Mouse (Mus musculus) MEL (cell line): ENCODE measurements at regions not wholly inside any gene's neighbourhood (a gene's known extent, or its start where the extent isn't known, plus 50 kb on each side); places are given as distances from the start of the nearest gene placed in this dataset.

ENCODE experiments used
- DNase-seq: peaks from one replicate; pipeline ENCODE4 v3.0.0; 2011; ENCODE audit warnings: low read depth, low spot score
- H3K27ac ChIP-seq: 2 replicates; pipeline ENCODE4 v1.5.1; 2012; ENCODE audit warnings: low read depth, mild to moderate bottlenecking, control low read depth, low read length, moderate library complexity; ENCODE audit not compliant: control insufficient read depth
- H3K27me3 ChIP-seq, 2 experiments: fragments of 150-350 bp in 1 of 2; sonication (generic) in 1 of 2; 2 replicates each; pipeline ENCODE4 v1.6.1; 2012; ENCODE audit warnings: low read length in 2 of 2, mild to moderate bottlenecking in 2 of 2, improper control_type of control experiment in 1 of 2, moderate library complexity in 1 of 2; ENCODE audit not compliant: insufficient read depth in 2 of 2, control insufficient read depth in 1 of 2
- H3K36me3 ChIP-seq, 2 experiments: 2 replicates each; pipeline ENCODE4 v1.6.1; 2012 to 2014; ENCODE audit warnings: low read length in 2 of 2, improper control_type of control experiment in 1 of 2, inconsistent platforms in 1 of 2, mild to moderate bottlenecking in 1 of 2; ENCODE audit not compliant: insufficient read depth in 2 of 2, control insufficient read depth in 1 of 2
- H3K4me1 ChIP-seq, 2 experiments: fragments of 150-350 bp in 1 of 2; sonication (generic) in 1 of 2; 2 replicates each; pipeline ENCODE4 v1.6.1; 2012; ENCODE audit warnings: low read length in 2 of 2, improper control_type of control experiment in 1 of 2, mild to moderate bottlenecking in 1 of 2; ENCODE audit not compliant: insufficient read depth in 2 of 2, control insufficient read depth in 1 of 2
- H3K4me3 ChIP-seq, 2 experiments: fragments of 150-350 bp in 1 of 2; sonication (generic) in 1 of 2; 2 replicates each; pipeline ENCODE4 v1.5.1; 2012; ENCODE audit warnings: low read depth in 2 of 2, low read length in 2 of 2, mild to moderate bottlenecking in 2 of 2, moderate library complexity in 2 of 2, control low read depth in 1 of 2, improper control_type of control experiment in 1 of 2; ENCODE audit not compliant: control insufficient read depth in 1 of 2, insufficient read depth in 1 of 2
- H3K79me2 ChIP-seq: 2 replicates; pipeline ENCODE4 v1.6.1; 2012; ENCODE audit warnings: mild to moderate bottlenecking, low read length, moderate library complexity; ENCODE audit not compliant: control insufficient read depth, poor library complexity, insufficient read depth
- H3K9ac ChIP-seq: 2 replicates; pipeline ENCODE4 v1.6.1; 2012; ENCODE audit warnings: low read depth, mild to moderate bottlenecking, control low read depth, low read length, moderate library complexity; ENCODE audit not compliant: control insufficient read depth, poor library complexity, severe bottlenecking
- H3K9me3 ChIP-seq: fragments of 150-350 bp; sonication (generic); replicated peaks from 2 replicates; pipeline ENCODE4 v1.6.1; 2012; ENCODE audit warnings: mild to moderate bottlenecking, low read length, improper control_type of control experiment, moderate library complexity; ENCODE audit not compliant: insufficient read depth
- BHLHE40 ChIP-seq: IDR thresholded peaks from 2 replicates; pipeline ENCODE4 v1.6.1; 2012; ENCODE audit warnings: low read depth, mild to moderate bottlenecking, inconsistent platforms, low read length, improper control_type of control experiment, borderline replicate concordance
- CHD1 ChIP-seq: IDR thresholded peaks from 2 replicates; pipeline ENCODE4 v1.6.1; 2012; ENCODE audit warnings: low read depth, mild to moderate bottlenecking, inconsistent platforms, low read length, improper control_type of control experiment
- CTCF ChIP-seq, 3 experiments: IDR thresholded peaks in 2 of 3; conservative IDR thresholded peaks in 1 of 3; 2 replicates each; pipeline ENCODE4 v1.5.1; 2011 to 2012; ENCODE audit warnings: low read length in 3 of 3, low read depth in 2 of 3, mild to moderate bottlenecking in 2 of 3, improper control_type of control experiment in 1 of 3, inconsistent platforms in 1 of 3, mixed read lengths in 1 of 3, moderate library complexity in 1 of 3; ENCODE audit not compliant: control insufficient read depth in 1 of 3, insufficient read depth in 1 of 3, poor library complexity in 1 of 3, severe bottlenecking in 1 of 3
- ELF1 ChIP-seq: IDR thresholded peaks from 2 replicates; pipeline ENCODE4 v1.6.1; 2014; ENCODE audit warnings: low read depth, mild to moderate bottlenecking, inconsistent platforms, low read length, improper control_type of control experiment, moderate library complexity
- EP300 ChIP-seq, 2 experiments: IDR thresholded peaks; 2 replicates each; pipeline ENCODE4 v1.6.1; 2011; ENCODE audit warnings: improper control_type of control experiment in 2 of 2, low read length in 2 of 2, low read depth in 1 of 2, mild to moderate bottlenecking in 1 of 2
- ETS1 ChIP-seq: IDR thresholded peaks from 2 replicates; pipeline ENCODE4 v1.6.1; 2012; ENCODE audit warnings: low read depth, mild to moderate bottlenecking, inconsistent platforms, low read length, improper control_type of control experiment, moderate library complexity
- GABPA ChIP-seq: IDR thresholded peaks from 2 replicates; pipeline ENCODE4 v1.6.1; 2012; ENCODE audit warnings: low read depth, mild to moderate bottlenecking, inconsistent platforms, low read length, improper control_type of control experiment, moderate library complexity
- GATA1 ChIP-seq: IDR thresholded peaks from 2 replicates; pipeline ENCODE4 v1.6.1; 2011; ENCODE audit warnings: low read depth, low read length, improper control_type of control experiment
- HCFC1 ChIP-seq: IDR thresholded peaks from 2 replicates; pipeline ENCODE4 v1.6.1; 2012; ENCODE audit warnings: low read depth, mild to moderate bottlenecking, inconsistent platforms, low read length, improper control_type of control experiment, moderate library complexity
- KAT2A ChIP-seq: conservative IDR thresholded peaks from 2 replicates; pipeline ENCODE4 v1.6.1; 2012; ENCODE audit warnings: low read depth, low read length, improper control_type of control experiment, inconsistent platforms
- MAFK ChIP-seq: IDR thresholded peaks from 2 replicates; pipeline ENCODE4 v1.6.1; 2011; ENCODE audit warnings: low read depth, mild to moderate bottlenecking, low read length, improper control_type of control experiment, borderline replicate concordance
- MAX ChIP-seq: IDR thresholded peaks from 2 replicates; pipeline ENCODE4 v1.6.1; 2011; ENCODE audit warnings: low read length, improper control_type of control experiment
- MAZ ChIP-seq: IDR thresholded peaks from 2 replicates; pipeline ENCODE4 v1.6.1; 2012; ENCODE audit warnings: low read depth, mild to moderate bottlenecking, inconsistent platforms, low read length, improper control_type of control experiment
- MXI1 ChIP-seq: IDR thresholded peaks from 2 replicates; pipeline ENCODE4 v1.6.1; 2011; ENCODE audit warnings: mild to moderate bottlenecking, low read depth, low read length, improper control_type of control experiment
- MYB ChIP-seq: IDR thresholded peaks from 2 replicates; pipeline ENCODE4 v1.6.1; 2011; ENCODE audit warnings: mild to moderate bottlenecking, low read depth, low read length, improper control_type of control experiment
- MYC ChIP-seq: IDR thresholded peaks from 2 replicates; pipeline ENCODE4 v1.6.1; 2011; ENCODE audit warnings: low read depth, mild to moderate bottlenecking, low read length, improper control_type of control experiment, moderate library complexity
- NELFE ChIP-seq: IDR thresholded peaks from 2 replicates; pipeline ENCODE4 v1.6.1; 2011; ENCODE audit warnings: low read depth, low read length, improper control_type of control experiment
- NRF1 ChIP-seq: IDR thresholded peaks from 2 replicates; pipeline ENCODE4 v1.6.1; 2014; ENCODE audit warnings: low read depth, mild to moderate bottlenecking, inconsistent platforms, low read length, improper control_type of control experiment, moderate library complexity; ENCODE audit not compliant: poor library complexity, insufficient read depth, severe bottlenecking
- POLR2A ChIP-seq, 2 experiments: IDR thresholded peaks; 2 replicates each; pipeline ENCODE4 v1.6.1; 2011 to 2012; ENCODE audit warnings: low read length in 2 of 2, mild to moderate bottlenecking in 2 of 2, control low read depth in 1 of 2, improper control_type of control experiment in 1 of 2, low read depth in 1 of 2, moderate library complexity in 1 of 2; ENCODE audit not compliant: control insufficient read depth in 1 of 2, insufficient read depth in 1 of 2, poor library complexity in 1 of 2
- POLR2AphosphoS2 ChIP-seq: IDR thresholded peaks from 2 replicates; pipeline ENCODE4 v1.6.1; 2011; ENCODE audit warnings: low read length, improper control_type of control experiment
- POLR2AphosphoS5 ChIP-seq: IDR thresholded peaks from 2 replicates; pipeline ENCODE4 v1.6.1; 2012; ENCODE audit warnings: low read depth, borderline replicate concordance, mild to moderate bottlenecking, inconsistent platforms, low read length, moderate library complexity, mixed read lengths
- RAD21 ChIP-seq: IDR thresholded peaks from 2 replicates; pipeline ENCODE4 v1.6.1; 2011; ENCODE audit warnings: mild to moderate bottlenecking, low read depth, low read length, improper control_type of control experiment
- SIN3A ChIP-seq: IDR thresholded peaks from 2 replicates; pipeline ENCODE4 v1.6.1; 2012; ENCODE audit warnings: low read length, improper control_type of control experiment, inconsistent platforms
- SMC3 ChIP-seq: IDR thresholded peaks from 2 replicates; pipeline ENCODE4 v1.6.1; 2011; ENCODE audit warnings: low read depth, low read length, improper control_type of control experiment
- TBP ChIP-seq: IDR thresholded peaks from 2 replicates; pipeline ENCODE4 v1.8.0; 2011; ENCODE audit warnings: low read depth, low read length, improper control_type of control experiment
- UBTF ChIP-seq: IDR thresholded peaks from 2 replicates; pipeline ENCODE4 v1.6.1; 2012; ENCODE audit warnings: low read depth, mild to moderate bottlenecking, inconsistent platforms, low read length, improper control_type of control experiment, moderate library complexity, borderline replicate concordance; ENCODE audit not compliant: insufficient read depth
- USF1 ChIP-seq: IDR thresholded peaks from 2 replicates; pipeline ENCODE4 v1.6.1; 2014; ENCODE audit warnings: low read depth, mild to moderate bottlenecking, inconsistent platforms, low read length, improper control_type of control experiment, moderate library complexity
- USF2 ChIP-seq, 2 experiments: IDR thresholded peaks; 2 replicates each; pipeline ENCODE4 v1.6.1; 2011 to 2012; ENCODE audit warnings: improper control_type of control experiment in 2 of 2, low read length in 2 of 2, borderline replicate concordance in 1 of 2, inconsistent platforms in 1 of 2, low read depth in 1 of 2, mild to moderate bottlenecking in 1 of 2; ENCODE audit not compliant: insufficient read depth in 1 of 2
- ZC3H11A ChIP-seq: IDR thresholded peaks from 2 replicates; pipeline ENCODE4 v1.6.1; 2012; ENCODE audit warnings: low read depth, mild to moderate bottlenecking, inconsistent platforms, low read length, improper control_type of control experiment
- ZKSCAN1 ChIP-seq: IDR thresholded peaks from 2 replicates; pipeline ENCODE4 v1.6.1; 2012; ENCODE audit warnings: low read depth, mild to moderate bottlenecking, inconsistent platforms, low read length, improper control_type of control experiment, moderate library complexity
- ZMIZ1 ChIP-seq: IDR thresholded peaks from 2 replicates; pipeline ENCODE4 v1.6.1; 2012; ENCODE audit warnings: low read depth, mild to moderate bottlenecking, inconsistent platforms, low read length, improper control_type of control experiment, moderate library complexity
- ZNF384 ChIP-seq: IDR thresholded peaks from 2 replicates; pipeline ENCODE4 v1.6.1; 2012; ENCODE audit warnings: low read depth, mild to moderate bottlenecking, inconsistent platforms, low read length, improper control_type of control experiment

DNA sequence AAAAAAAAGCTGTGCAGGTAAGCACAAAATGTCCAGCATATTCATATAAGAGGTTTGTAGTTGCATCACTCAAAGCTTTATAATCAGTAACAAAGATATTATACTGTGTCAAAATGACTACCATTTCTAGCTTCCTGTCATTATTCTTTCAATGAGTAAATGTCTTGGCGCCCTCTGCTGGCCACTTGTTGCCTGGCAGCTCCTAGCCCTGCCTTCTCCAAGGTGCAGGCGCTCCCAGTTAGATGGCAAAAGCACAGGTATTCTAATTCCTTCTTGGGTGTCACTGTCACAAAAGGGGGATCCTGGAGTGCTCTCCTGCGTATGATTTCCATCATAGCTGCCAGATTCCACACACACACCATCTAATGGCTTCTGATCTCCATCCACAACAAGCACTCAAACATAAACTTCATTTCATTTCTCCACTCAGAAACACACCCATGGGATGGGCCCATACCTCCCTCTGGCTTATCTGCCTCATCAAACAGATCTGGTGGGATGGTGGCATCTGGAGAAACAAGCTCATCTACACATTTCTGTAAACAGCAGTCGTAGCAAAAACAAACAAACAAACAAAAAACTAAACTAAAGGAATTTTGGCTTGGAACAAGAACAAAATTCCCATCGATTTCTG lies 49.9 kb upstream of the Paip1 start:
- H3K9me3 ChIP-seq = no peaks in the 10 kb centered on the region
- H3K27me3 ChIP-seq = no peaks in the 10 kb centered on the region
- TF ChIP-seq USF2 (IDR thresholded peaks at IDR 0.05; ENCODE audit: borderline replicate concordance in 1 of 2, insufficient read depth in 1 of 2, low read depth in 1 of 2, low read length in 2 of 2) = no peak
- TF ChIP-seq POLR2AphosphoS5 = no peak
- peak; percentile 78 to 82 (median 80) for TF ChIP-seq CTCF (IDR thresholded peaks at IDR 0.05 in 2 of 3, conservative IDR thresholded peaks at IDR 0.05 in 1 of 3; ENCODE audit: control insufficient read depth in 1 of 3, insufficient read depth in 1 of 3, low read depth in 2 of 3, low read length in 3 of 3, poor library complexity in 1 of 3, severe bottlenecking in 1 of 3)
- no peak for TF ChIP-seq POLR2A (IDR thresholded peaks at IDR 0.05; ENCODE audit: control insufficient read depth in 1 of 2, insufficient read depth in 1 of 2, low read depth in 1 of 2, low read length in 2 of 2, poor library complexity in 1 of 2)
- no peak for TF ChIP-seq ETS1
- TF ChIP-seq MXI1 = no peak
- TF ChIP-seq KAT2A = no peak
- peak; percentile 49 for TF ChIP-seq ZC3H11A
- peak; percentile 70 for TF ChIP-seq SMC3
- no peak for TF ChIP-seq ELF1
- peak; percentile 70 for TF ChIP-seq RAD21
- no peak for TF ChIP-seq TBP
- no peak for TF ChIP-seq NRF1
- TF ChIP-seq GABPA = no peak
- TF ChIP-seq ZKSCAN1 = no peak
- TF ChIP-seq NELFE = no peak
- no peak for TF ChIP-seq UBTF
- no peak for TF ChIP-seq EP300 (IDR thresholded peaks at IDR 0.05; ENCODE audit: low read depth in 1 of 2, low read length in 2 of 2)
- no peak for TF ChIP-seq USF1
- TF ChIP-seq SIN3A = no peak
- TF ChIP-seq MYB = no peak
- TF ChIP-seq POLR2AphosphoS2 = no peak
- TF ChIP-seq MAZ = no peak
- TF ChIP-seq ZMIZ1 = no peak
- no peak for TF ChIP-seq HCFC1
- TF ChIP-seq GATA1 = no peak
- no peak for TF ChIP-seq CHD1
- no peak for TF ChIP-seq MAX
- no peak for TF ChIP-seq MYC
- TF ChIP-seq MAFK = no peak
- TF ChIP-seq BHLHE40 = no peak
- 0 out of 2 replicates have a peak, but pooled peaks have one; percentile 22 for TF ChIP-seq ZNF384
- H3K27ac ChIP-seq = no peak overlapping the region
- no peak overlapping the region for H3K9ac ChIP-seq
- no peak overlapping the region for H3K4me3 ChIP-seq
- no peaks in the 10 kb centered on the region for H3K4me1 ChIP-seq
- DNase-seq = peak; percentile 64
- no peaks in the 10 kb centered on the region for H3K79me2 ChIP-seq
- peaks cover 0 to 2% of the 10 kb centered on the region in 2 experiments; a peak in 1 of 4 replicates for H3K36me3 ChIP-seq
